Mouse (Mus musculus) small intestine, adult 2 months (tissue): ENCODE results near the gene Igfbp1. TPM values are rescaled to one million over a fixed set of nuclear protein-coding genes. Genes with fewer than 3 reads are reported as not detected.
A peak's percentile ranks its signal among the peaks of the same experiment; 100 is the strongest.

Experiments used
- H3K27ac ChIP-seq: fragments of 200-500 bp; 2 replicates; pipeline ENCODE4 v1.5.1; 2012; ENCODE audit warnings: low read depth, low read length, control low read depth, inconsistent platforms; ENCODE audit not compliant: insufficient read depth
- H3K27me3 ChIP-seq: fragments of 200-500 bp; 2 replicates; pipeline ENCODE4 v1.6.1; 2012; ENCODE audit warnings: mild to moderate bottlenecking, moderate library complexity, low read length, inconsistent platforms; ENCODE audit not compliant: control insufficient read depth, insufficient read depth
- H3K36me3 ChIP-seq: fragments of 200-500 bp; 2 replicates; pipeline ENCODE4 v1.6.1; 2012; ENCODE audit warnings: mild to moderate bottlenecking, low read length, control low read depth, inconsistent platforms; ENCODE audit not compliant: control insufficient read depth, insufficient read depth
- H3K4me1 ChIP-seq: fragments of 200-500 bp; 2 replicates; pipeline ENCODE4 v1.6.1; 2012; ENCODE audit warnings: low read length, inconsistent platforms, mixed read lengths; ENCODE audit not compliant: control insufficient read depth, insufficient read depth, insufficient read length
- H3K4me3 ChIP-seq: fragments of 200-500 bp; 2 replicates; pipeline ENCODE4 v1.5.1; 2012; ENCODE audit warnings: low read depth, mild to moderate bottlenecking, control low read depth, inconsistent platforms, low read length, moderate library complexity
- CTCF ChIP-seq: fragments of 200-500 bp; IDR thresholded peaks from 2 replicates; pipeline ENCODE4 v1.5.1; 2012; ENCODE audit warnings: low read depth, mild to moderate bottlenecking, control low read depth, inconsistent platforms, low read length, moderate library complexity, mixed read lengths; ENCODE audit not compliant: insufficient replicate concordance, insufficient read length; ENCODE audit errors: extremely low read depth
- POLR2A ChIP-seq: fragments of 200-500 bp; IDR thresholded peaks from 2 replicates; pipeline ENCODE4 v1.6.1; 2012; ENCODE audit warnings: low read depth, mild to moderate bottlenecking, control low read depth, inconsistent platforms, low read length, moderate library complexity
- WGBS: fragments of 180-500 bp; shearing (Covaris S2); methylation state at CpG from one replicate; pipeline ENCODE4 v1.1.7; 2018; 5-methylcytosine and 5-hydroxymethylcytosine counted together
- polyA plus RNA-seq: library from polyadenylated mRNA; depleted of rRNA; stranded (reverse); fragments of >200 nt; gene quantifications from 2 replicates; pipeline ENCODE4 v1.2.3, GENCODE M21; 2012

The Igfbp1 gene
- polyA plus RNA-seq, 1 experiment, result 0.19 TPM

GRCm38 (mm10) chr11:7202206-7202605 lies 4.6 kb downstream of the Igfbp1 start:
- Histone ChIP-seq H3K36me3 (no peaks in the 10 kb centered on the region), H3K4me3 (no peak overlapping the region), H3K4me1 (no peaks in the 10 kb centered on the region), H3K27ac (no peak overlapping the region), H3K27me3 (no peaks in the 10 kb centered on the region)
- 71% methylated on average over 7 of the region's 7 CpGs for WGBS
- TF ChIP-seq CTCF (no peak), POLR2A (no peak)

GRCm38 (mm10) chr11:7203846-7204245 lies 6.3 kb downstream of the Igfbp1 start:
- Histone ChIP-seq H3K4me1 (no peaks in the 10 kb centered on the region), H3K27ac (no peak overlapping the region), H3K4me3 (no peak overlapping the region), H3K27me3 (no peaks in the 10 kb centered on the region), H3K36me3 (no peaks in the 10 kb centered on the region)
- 78% methylated on average over 9 of the region's 9 CpGs for WGBS
- TF ChIP-seq POLR2A (no peak), CTCF (no peak)

- Histone ChIP-seq H3K27ac (no peak overlapping the region), H3K4me1 (no peaks in the 10 kb centered on the region), H3K36me3 (no peaks in the 10 kb centered on the region), H3K27me3 (peaks cover 10% of the 10 kb centered on the region; the same call in 1 of the 2 replicates), H3K4me3 (no peak overlapping the region)
- 18% methylated on average over 6 of the region's 6 CpGs for WGBS
- TF ChIP-seq POLR2A (no peak), CTCF (peak; percentile 81)
Observed at GRCm38 (mm10) chr11:7210343-7210742, 12.8 kb downstream of the Igfbp1 start.

GRCm38 (mm10) chr11:7211211-7211610 lies 13.6 kb downstream of the Igfbp1 start:
- no peak overlapping the region for H3K27ac ChIP-seq
- peak overlapping the region; percentile 36 for H3K4me3 ChIP-seq
- H3K27me3 ChIP-seq, result peaks cover 10% of the 10 kb centered on the region; the same call in 1 of the 2 replicates
- no peak for TF ChIP-seq POLR2A
- TF ChIP-seq CTCF, result no peak
- no peaks in the 10 kb centered on the region for H3K4me1 ChIP-seq
- WGBS, result 7% methylated on average over 9 of the region's 9 CpGs
- H3K36me3 ChIP-seq, result no peaks in the 10 kb centered on the region

GRCm38 (mm10) chr11:7212126-7212798 lies 14.7 kb downstream of the Igfbp1 start:
- H3K4me1 ChIP-seq, result no peaks in the 10 kb centered on the region
- H3K4me3 ChIP-seq, result peak overlapping the region; percentile 66
- no peak overlapping the region for H3K27ac ChIP-seq
- TF ChIP-seq CTCF (no peak), POLR2A (no peak)
- peaks cover 10% of the 10 kb centered on the region; the same call in 1 of the 2 replicates for H3K27me3 ChIP-seq
- WGBS, result 20% methylated on average over 17 of the region's 17 CpGs
- no peaks in the 10 kb centered on the region for H3K36me3 ChIP-seq

GRCm38 (mm10) chr11:7213161-7213500 lies 15.5 kb downstream of the Igfbp1 start:
- 2% methylated on average over 19 of the region's 19 CpGs for WGBS
- H3K4me1 ChIP-seq, result no peaks in the 10 kb centered on the region
- H3K27me3 ChIP-seq, result peaks cover 10% of the 10 kb centered on the region; the same call in 1 of the 2 replicates
- no peak overlapping the region for H3K27ac ChIP-seq
- peak overlapping the region; percentile 66 for H3K4me3 ChIP-seq
- H3K36me3 ChIP-seq, result no peaks in the 10 kb centered on the region
- no peak for TF ChIP-seq POLR2A

- no peak for TF ChIP-seq POLR2A
- no peak for TF ChIP-seq CTCF
- Histone ChIP-seq H3K27ac (no peak within 1 kb of the TSS), H3K36me3 (no peaks in the 10 kb centered on the region), H3K4me1 (no peaks in the 10 kb centered on the region), H3K27me3 (peaks cover 10% of the 10 kb centered on the region; the same call in 1 of the 2 replicates), H3K4me3 (peak within 1 kb of the TSS; percentile 66)
- WGBS, result 1% methylated on average over 85 of the region's 104 CpGs
Observed at GRCm38 (mm10) chr11:7213501-7214341, 16.1 kb downstream of the Igfbp1 start, which contains the start of gene Igfbp3. Gene Igfbp3, minus strand, starts transcription at chr11:7213923.
